Mouse (Mus musculus) liver, postnatal 0 days (tissue): ENCODE results near the gene Mgat5. TPM values are rescaled to one million over a fixed set of nuclear protein-coding genes. Genes with fewer than 3 reads are reported as not detected.

Experiments
- ATAC-seq: fragments of 200-750 bp; cut with Nextera tagmentation; 2 replicates; pipeline ENCODE4 v1.8.0; 2017; ENCODE audit warnings: mild to moderate bottlenecking, moderate library complexity
- DNase-seq: peaks from one replicate; pipeline ENCODE4 v3.0.0-alpha.2; 2016
- H3K27ac ChIP-seq: fragments of 300-500 bp; sonication (generic); 2 replicates; pipeline ENCODE4 v1.5.1; 2014; ENCODE audit warnings: antibody characterized with exemption, moderate library complexity, mild to moderate bottlenecking, low read depth
- H3K27me3 ChIP-seq: fragments of 300-500 bp; sonication (generic); 2 replicates; pipeline ENCODE4 v1.6.1; 2014; ENCODE audit warnings: low read length, control low read depth, mixed read lengths; ENCODE audit not compliant: insufficient read depth
- H3K36me3 ChIP-seq: fragments of 300-500 bp; sonication (generic); replicated peaks from 2 replicates; pipeline ENCODE4 v1.6.1; 2014; ENCODE audit warnings: mild to moderate bottlenecking, control low read depth, low read length, moderate library complexity, mixed read lengths; ENCODE audit not compliant: insufficient read depth
- H3K4me1 ChIP-seq: fragments of 300-500 bp; sonication (generic); 2 replicates; pipeline ENCODE4 v1.6.1; 2014; ENCODE audit warnings: antibody characterized with exemption, mild to moderate bottlenecking, control low read depth; ENCODE audit not compliant: insufficient read depth
- H3K4me2 ChIP-seq: fragments of 300-500 bp; sonication (generic); 2 replicates; pipeline ENCODE4 v1.6.1; 2014; ENCODE audit warnings: low read depth, mild to moderate bottlenecking, low read length, moderate library complexity, mixed read lengths
- H3K4me3 ChIP-seq: fragments of 300-500 bp; sonication (generic); 2 replicates; pipeline ENCODE4 v1.5.1; 2014; ENCODE audit warnings: low read depth, low read length
- H3K9ac ChIP-seq: fragments of 300-500 bp; sonication (generic); replicated peaks from 2 replicates; pipeline ENCODE4 v1.6.1; 2014; ENCODE audit warnings: mild to moderate bottlenecking, moderate library complexity
- H3K9me3 ChIP-seq: fragments of 300-500 bp; sonication (generic); 2 replicates; pipeline ENCODE4 v1.6.1; 2016; ENCODE audit warnings: mild to moderate bottlenecking, control low read depth, low read length, mixed read lengths
- CTCF ChIP-seq: sonication (generic); IDR thresholded peaks from 2 replicates; pipeline ENCODE4 v1.5.1; 2016; ENCODE audit warnings: antibody characterized with exemption, low read depth
- EP300 ChIP-seq: IDR thresholded peaks from 2 replicates; pipeline ENCODE4 v1.6.1; 2016; ENCODE audit warnings: antibody characterized with exemption, low read depth, mild to moderate bottlenecking
- WGBS: fragments of 180-500 bp; shearing (Covaris S2); extraction: QIAGEN DNeasy Blood & Tissue Kit; methylation state at CpG from one replicate; pipeline ENCODE4 v1.1.7; 2014; ENCODE audit not compliant: insufficient replicate concordance; 5-methylcytosine and 5-hydroxymethylcytosine counted together
- polyA plus RNA-seq: library from polyadenylated mRNA; unstranded; fragments of >200 nt; fragmentation: Nextera tagmentation; extraction: Ambion mirVana; gene quantifications from 2 replicates; pipeline ENCODE4 v1.2.1, GENCODE M21; 2015

Mgat5 gene
- polyA plus RNA-seq, 1 experiment from 2014 or later, result 0.86 TPM

DNA sequence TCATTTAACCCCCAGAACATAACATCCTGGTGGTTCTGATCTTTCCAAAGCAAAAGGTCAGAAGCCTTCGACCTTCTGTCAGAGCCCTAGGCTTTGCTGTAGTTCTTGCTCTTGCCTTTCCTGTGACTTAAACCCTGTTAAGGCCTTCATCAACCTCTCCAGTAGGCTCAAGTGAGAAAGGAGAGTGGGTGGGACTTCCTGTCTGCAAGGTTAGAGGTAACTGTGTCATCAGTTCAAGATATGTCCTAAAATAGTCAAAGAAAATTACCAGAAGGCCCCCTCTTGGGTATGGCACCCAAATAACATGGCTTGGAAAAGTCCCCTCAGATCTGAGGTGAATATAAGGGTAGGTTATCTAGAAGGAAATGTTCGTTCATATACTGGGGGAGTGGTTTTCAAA lies 99.5 kb downstream of the Mgat5 start:
- WGBS, result 59% methylated on average over 2 of the region's 2 CpGs
- no peak overlapping the region for H3K27ac ChIP-seq
- H3K9me3 ChIP-seq, result no peaks in the 10 kb centered on the region
- TF ChIP-seq EP300, result no peak
- TF ChIP-seq CTCF, result no peak
- H3K9ac ChIP-seq, result no peak overlapping the region
- no peaks in the 10 kb centered on the region for H3K27me3 ChIP-seq
- DNase-seq (no peak), ATAC-seq (no peak)
- no peak overlapping the region for H3K4me2 ChIP-seq
- no peaks in the 10 kb centered on the region for H3K4me1 ChIP-seq
- H3K36me3 ChIP-seq, result no peaks in the 10 kb centered on the region; the same call in 1 of the 2 replicates
- no peak overlapping the region for H3K4me3 ChIP-seq

DNA sequence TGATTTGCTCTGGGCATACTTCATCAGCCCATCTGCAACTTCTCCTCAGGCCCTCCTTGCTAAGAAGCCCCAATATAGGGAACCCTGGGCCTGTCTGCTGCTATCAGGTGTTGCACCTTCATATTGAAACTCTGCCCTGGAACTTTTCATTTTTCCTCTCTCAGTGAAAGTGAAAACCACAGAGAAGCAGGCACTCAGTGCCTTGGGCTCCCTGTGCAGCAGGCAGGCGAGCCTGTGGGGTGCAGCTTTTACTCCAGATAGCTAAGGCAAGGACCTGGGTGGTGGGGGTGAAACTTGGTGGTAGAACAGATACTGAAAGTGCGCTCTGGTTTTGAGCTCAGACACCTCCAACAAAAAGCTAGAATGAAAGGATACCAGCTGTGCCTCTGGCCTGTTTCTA lies 100.8 kb downstream of the Mgat5 start:
- no peak overlapping the region for H3K9ac ChIP-seq
- DNase-seq (no peak), ATAC-seq (no peak)
- peaks cover 2% of the 10 kb centered on the region; the same call in 1 of the 2 replicates for H3K4me1 ChIP-seq
- H3K27ac ChIP-seq, result no peak overlapping the region
- H3K4me2 ChIP-seq, result no peak overlapping the region
- WGBS, result 81% methylated on average over 2 of the region's 2 CpGs
- TF ChIP-seq EP300, result no peak
- TF ChIP-seq CTCF, result no peak
- H3K36me3 ChIP-seq, result no peaks in the 10 kb centered on the region; the same call in 1 of the 2 replicates
- no peaks in the 10 kb centered on the region for H3K27me3 ChIP-seq
- no peak overlapping the region for H3K4me3 ChIP-seq
- no peaks in the 10 kb centered on the region for H3K9me3 ChIP-seq

DNA sequence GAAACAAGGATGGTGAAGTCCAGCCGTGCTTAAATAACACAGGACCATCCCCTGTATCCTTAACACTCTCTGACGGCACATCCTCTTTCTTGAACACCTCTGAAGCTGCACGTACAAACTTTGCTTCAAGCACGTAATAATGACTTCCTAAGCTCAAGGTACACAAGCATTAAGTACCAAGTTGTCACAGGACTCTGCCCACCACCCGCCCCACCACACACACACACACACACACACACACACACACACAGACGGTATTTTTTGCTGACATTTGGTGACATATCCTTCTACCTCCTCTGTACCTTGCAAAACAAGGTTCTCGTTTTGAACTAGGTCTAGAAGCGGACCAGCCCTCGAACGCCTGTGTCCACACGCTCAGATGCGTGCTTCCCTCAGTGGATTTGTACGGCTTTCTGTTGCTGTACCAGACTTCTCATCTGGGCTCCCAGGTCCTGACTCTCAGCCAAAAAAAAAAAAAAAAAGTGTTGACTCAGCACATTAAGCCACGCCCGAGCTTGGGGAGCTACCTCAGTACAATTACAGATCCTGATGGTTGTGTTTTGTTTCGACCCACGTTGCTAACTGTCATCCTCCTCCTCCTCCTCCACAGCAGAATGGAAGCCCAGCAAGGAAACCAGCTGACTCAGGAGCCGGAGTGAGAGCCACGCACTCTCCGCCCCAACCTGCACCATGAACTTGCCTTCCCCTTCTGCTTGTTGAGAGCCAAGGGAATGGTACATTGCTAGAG lies 101.4 kb downstream of the Mgat5 start:
- 62% methylated on average over 20 of the region's 20 CpGs for WGBS
- H3K4me1 ChIP-seq, result peaks cover 2% of the 10 kb centered on the region; the same call in 1 of the 2 replicates
- H3K9me3 ChIP-seq, result no peaks in the 10 kb centered on the region
- H3K36me3 ChIP-seq, result no peaks in the 10 kb centered on the region; the same call in 1 of the 2 replicates
- no peak for TF ChIP-seq EP300
- TF ChIP-seq CTCF, result no peak
- no peak for ATAC-seq
- H3K27me3 ChIP-seq, result no peaks in the 10 kb centered on the region
- no peak overlapping the region for H3K4me3 ChIP-seq
- DNase-seq, result no peak
- H3K27ac ChIP-seq, result no peak overlapping the region
- H3K9ac ChIP-seq, result no peak overlapping the region
- H3K4me2 ChIP-seq, result no peak overlapping the region

DNA sequence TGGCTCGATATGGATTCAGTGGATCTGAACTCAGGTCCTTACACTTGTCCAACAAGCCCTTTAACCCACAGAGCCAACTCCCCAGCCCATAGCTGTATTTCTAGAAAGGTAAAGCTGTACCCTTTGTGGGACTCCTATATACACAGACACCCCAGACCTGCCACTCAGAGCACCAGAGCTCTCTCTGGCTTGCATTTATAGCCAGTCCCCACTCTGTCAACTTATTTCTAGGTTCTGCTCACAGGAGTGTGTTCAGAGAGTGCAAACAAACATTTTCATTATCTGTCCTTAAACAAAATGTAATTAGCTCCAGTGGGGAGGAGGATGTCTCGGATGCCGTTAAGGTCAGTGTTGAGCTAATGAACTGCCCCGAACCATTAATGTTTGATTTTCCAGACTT lies 102.5 kb downstream of the Mgat5 start:
- H3K27ac ChIP-seq, result no peak overlapping the region
- H3K36me3 ChIP-seq, result no peaks in the 10 kb centered on the region; the same call in 1 of the 2 replicates
- H3K9me3 ChIP-seq, result no peaks in the 10 kb centered on the region
- no peaks in the 10 kb centered on the region for H3K27me3 ChIP-seq
- peaks cover 2% of the 10 kb centered on the region; the same call in 1 of the 2 replicates for H3K4me1 ChIP-seq
- WGBS, result 85% methylated on average over 4 of the region's 4 CpGs
- TF ChIP-seq EP300 (no peak), CTCF (no peak)
- no peak for DNase-seq
- H3K9ac ChIP-seq, result no peak overlapping the region
- no peak overlapping the region for H3K4me2 ChIP-seq
- no peak for ATAC-seq
- H3K4me3 ChIP-seq, result no peak overlapping the region

DNA sequence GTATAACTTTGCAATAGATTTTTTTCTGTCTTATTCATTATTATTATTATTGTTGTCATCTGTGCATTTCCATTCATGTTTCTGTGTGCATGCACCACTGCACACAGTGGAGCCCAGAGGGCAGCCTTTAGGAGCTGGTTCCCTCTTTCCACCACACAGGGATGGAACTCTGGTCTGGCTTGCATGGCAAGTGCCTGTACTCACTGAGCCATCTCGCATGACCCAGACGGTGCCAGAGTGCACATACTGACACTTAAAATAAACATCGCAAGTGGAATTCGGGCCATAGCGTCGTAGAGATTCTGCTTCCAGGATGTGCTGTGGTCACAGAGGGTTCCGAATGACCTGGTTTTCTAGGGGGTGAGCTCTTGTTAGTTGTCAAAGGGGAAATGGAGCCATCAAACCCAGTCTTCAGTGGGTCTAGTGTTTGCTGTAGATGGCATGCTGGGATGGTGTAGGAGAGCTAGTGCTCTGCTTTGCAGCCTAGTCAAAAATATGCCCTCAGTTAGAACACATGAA lies 103.5 kb downstream of the Mgat5 start:
- ATAC-seq (no peak), DNase-seq (no peak)
- TF ChIP-seq EP300, result no peak
- TF ChIP-seq CTCF, result no peak
- no peaks in the 10 kb centered on the region for H3K9me3 ChIP-seq
- no peak overlapping the region for H3K4me3 ChIP-seq
- 55% methylated on average over 7 of the region's 7 CpGs for WGBS
- H3K4me2 ChIP-seq, result no peak overlapping the region
- no peak overlapping the region for H3K9ac ChIP-seq
- peaks cover 2% of the 10 kb centered on the region; the same call in 1 of the 2 replicates for H3K4me1 ChIP-seq
- H3K27ac ChIP-seq, result no peak overlapping the region
- no peaks in the 10 kb centered on the region; the same call in 1 of the 2 replicates for H3K36me3 ChIP-seq
- no peaks in the 10 kb centered on the region for H3K27me3 ChIP-seq

DNA sequence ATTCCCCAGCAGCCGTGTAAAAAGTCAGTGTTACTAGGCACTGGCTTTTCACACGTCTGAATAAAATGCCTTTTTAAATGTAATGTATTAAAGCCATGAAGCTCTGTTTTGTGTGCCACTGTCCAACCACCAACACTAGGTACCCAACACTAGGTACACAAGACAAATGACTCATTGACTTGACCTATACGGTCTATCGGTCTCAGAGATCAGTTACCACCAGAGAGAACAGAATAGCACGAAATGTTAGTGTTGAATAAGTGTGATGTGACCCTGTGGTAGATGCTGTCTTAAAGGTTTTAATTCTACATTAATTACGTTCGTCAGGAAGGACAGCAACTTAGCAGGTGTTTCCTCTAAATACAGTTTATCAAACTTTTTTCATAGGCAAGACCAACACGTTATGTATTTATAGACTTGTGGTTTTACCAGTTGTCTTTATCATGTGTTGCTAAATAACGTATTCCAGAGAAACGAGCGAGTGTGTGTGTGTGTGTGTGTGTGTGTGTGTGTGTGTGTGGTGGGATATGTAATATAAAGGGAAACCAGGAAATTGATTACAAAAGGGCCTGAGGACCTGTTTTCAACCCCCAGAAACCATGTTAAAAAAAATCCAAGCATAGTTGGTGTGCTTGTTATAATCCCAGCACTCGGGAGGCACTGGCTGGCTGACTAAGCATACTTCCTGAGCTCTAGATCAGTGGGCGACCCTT lies 104.3 kb downstream of the Mgat5 start:
- no peak for TF ChIP-seq CTCF
- TF ChIP-seq EP300, result peak; percentile 78
- Histone ChIP-seq H3K27ac (no peak overlapping the region), H3K9me3 (no peaks in the 10 kb centered on the region), H3K4me2 (no peak overlapping the region), H3K4me1 (peaks cover 5% of the 10 kb centered on the region; the same call in 1 of the 2 replicates), H3K9ac (no peak overlapping the region), H3K27me3 (no peaks in the 10 kb centered on the region), H3K36me3 (no peaks in the 10 kb centered on the region; the same call in 1 of the 2 replicates), H3K4me3 (no peak overlapping the region)
- ATAC-seq (no peak; the same call in 1 of the 2 replicates), DNase-seq (no peak)
- 47% methylated on average over 13 of the region's 13 CpGs for WGBS
